Mouse (Mus musculus) kidney, embryonic 15.5 days (tissue): ENCODE results near the gene Ndufs3. TPM values are rescaled to one million over a fixed set of nuclear protein-coding genes. Genes with fewer than 3 reads are reported as not detected.
A peak's percentile ranks its signal among the peaks of the same experiment; 100 is the strongest.

Experiments
- ATAC-seq: fragments of 200-750 bp; cut with Nextera tagmentation; replicated peaks from 2 replicates; pipeline ENCODE4 v1.8.0; 2017; ENCODE audit warnings: moderate TSS enrichment; ENCODE audit not compliant: low FRiP score
- H3K27ac ChIP-seq: fragments of 300-500 bp; sonication (generic); 2 replicates; pipeline ENCODE4 v1.5.1; 2015; ENCODE audit warnings: mild to moderate bottlenecking, inconsistent platforms
- H3K27me3 ChIP-seq: fragments of 300-500 bp; sonication (generic); 2 replicates; pipeline ENCODE4 v1.6.1; 2015; ENCODE audit warnings: inconsistent platforms
- H3K36me3 ChIP-seq: fragments of 300-500 bp; sonication (generic); 2 replicates; pipeline ENCODE4 v1.6.1; 2015; ENCODE audit warnings: inconsistent platforms
- H3K4me1 ChIP-seq: fragments of 300-500 bp; sonication (generic); 2 replicates; pipeline ENCODE4 v1.6.1; 2015; ENCODE audit warnings: inconsistent platforms
- H3K4me2 ChIP-seq: fragments of 300-500 bp; sonication (generic); 2 replicates; pipeline ENCODE4 v1.6.1; 2015; ENCODE audit warnings: moderate library complexity, mild to moderate bottlenecking, inconsistent platforms
- H3K4me3 ChIP-seq: fragments of 300-500 bp; sonication (generic); replicated peaks from 2 replicates; pipeline ENCODE4 v1.5.1; 2015; ENCODE audit warnings: mild to moderate bottlenecking, inconsistent platforms
- H3K9ac ChIP-seq: fragments of 300-500 bp; sonication (generic); 2 replicates; pipeline ENCODE4 v1.6.1; 2015; ENCODE audit warnings: mild to moderate bottlenecking, inconsistent platforms
- H3K9me3 ChIP-seq: fragments of 300-500 bp; sonication (generic); replicated peaks from 2 replicates; pipeline ENCODE4 v1.6.1; 2016; ENCODE audit warnings: inconsistent platforms
- WGBS: fragments of 180-500 bp; shearing (Covaris S2); methylation state at CpG from one replicate; pipeline ENCODE4 v1.1.7; 2015; ENCODE audit warnings: mixed read lengths; 5-methylcytosine and 5-hydroxymethylcytosine counted together
- polyA plus RNA-seq: library from polyadenylated mRNA; unstranded; fragments of >200 nt; fragmentation: Nextera tagmentation; extraction: Ambion mirVana; gene quantifications from 2 replicates; pipeline ENCODE4 v1.2.1, GENCODE M21; 2015

Ndufs3 gene
- polyA plus RNA-seq, 1 experiment from 2014 or later = 232 TPM

- Histone ChIP-seq H3K9ac (no peak overlapping the region), H3K27me3 (no peaks in the 10 kb centered on the region), H3K9me3 (no peaks in the 10 kb centered on the region), H3K4me3 (no peak overlapping the region), H3K4me1 (peaks cover 8% of the 10 kb centered on the region), H3K4me2 (no peak overlapping the region), H3K36me3 (no peaks in the 10 kb centered on the region), H3K27ac (no peak overlapping the region)
- no peak for ATAC-seq
- WGBS = 91% methylated on average over 2 of the region's 2 CpGs
Measured at GRCm38 (mm10) chr2:90922636-90923035, 18.0 kb upstream of the Ndufs3 start.

- WGBS = 93% methylated on average over 1 of the region's 1 CpGs
- Histone ChIP-seq H3K4me2 (no peak overlapping the region), H3K4me1 (peaks cover 15% of the 10 kb centered on the region), H3K27me3 (no peaks in the 10 kb centered on the region), H3K4me3 (no peak overlapping the region), H3K36me3 (no peaks in the 10 kb centered on the region), H3K9me3 (no peaks in the 10 kb centered on the region), H3K27ac (no peak overlapping the region), H3K9ac (no peak overlapping the region)
- ATAC-seq = no peak
Measured at GRCm38 (mm10) chr2:90921178-90921577, 16.6 kb upstream of the Ndufs3 start.

GRCm38 (mm10) chr2:90917999-90918698 is 13.5 kb upstream of the Ndufs3 start:
- peaks cover 28% of the 10 kb centered on the region for H3K4me1 ChIP-seq
- peak; percentile 61 for ATAC-seq
- peak overlapping the region; percentile 94 for H3K27ac ChIP-seq
- no peaks in the 10 kb centered on the region for H3K27me3 ChIP-seq
- peaks cover 18% of the 10 kb centered on the region for H3K36me3 ChIP-seq
- no peaks in the 10 kb centered on the region for H3K9me3 ChIP-seq
- 10% methylated on average over 16 of the region's 16 CpGs for WGBS
- H3K4me3 ChIP-seq = peak overlapping the region; percentile 72
- peak overlapping the region; percentile 81 for H3K9ac ChIP-seq
- peak overlapping the region; percentile 86 for H3K4me2 ChIP-seq

GRCm38 (mm10) chr2:90917233-90917998 is 12.8 kb upstream of the Ndufs3 start:
- Histone ChIP-seq H3K4me2 (peak overlapping the region; percentile 86), H3K27me3 (no peaks in the 10 kb centered on the region), H3K4me1 (peaks cover 28% of the 10 kb centered on the region), H3K9me3 (no peaks in the 10 kb centered on the region), H3K4me3 (peak overlapping the region; percentile 72), H3K27ac (peak overlapping the region; percentile 94), H3K9ac (peak overlapping the region; percentile 81), H3K36me3 (peaks cover 25% of the 10 kb centered on the region)
- peak; percentile 89 for ATAC-seq
- WGBS = under 1% methylated on average over 73 of the region's 73 CpGs

- 21% methylated on average over 7 of the region's 7 CpGs for WGBS
- H3K9ac ChIP-seq = peak overlapping the region; percentile 81
- peaks cover 31% of the 10 kb centered on the region for H3K36me3 ChIP-seq
- H3K4me1 ChIP-seq = peaks cover 28% of the 10 kb centered on the region
- ATAC-seq = peak; percentile 17; the same call in 1 of the 2 replicates
- H3K27ac ChIP-seq = peak overlapping the region; percentile 94
- H3K27me3 ChIP-seq = no peaks in the 10 kb centered on the region
- H3K4me3 ChIP-seq = peak overlapping the region; percentile 72
- no peaks in the 10 kb centered on the region for H3K9me3 ChIP-seq
- H3K4me2 ChIP-seq = peak overlapping the region; percentile 86
Measured at GRCm38 (mm10) chr2:90916560-90917232, 12.1 kb upstream of the Ndufs3 start.

- no peak overlapping the region for H3K4me3 ChIP-seq
- H3K27me3 ChIP-seq = no peaks in the 10 kb centered on the region
- ATAC-seq = no peak
- no peaks in the 10 kb centered on the region for H3K9me3 ChIP-seq
- peak overlapping the region; percentile 10; the same call in 1 of the 2 replicates for H3K27ac ChIP-seq
- H3K9ac ChIP-seq = no peak overlapping the region
- WGBS = 84% methylated on average over 1 of the region's 1 CpGs
- peak overlapping the region; percentile 86 for H3K4me2 ChIP-seq
- peaks cover 42% of the 10 kb centered on the region for H3K36me3 ChIP-seq
- H3K4me1 ChIP-seq = peaks cover 28% of the 10 kb centered on the region
Measured at GRCm38 (mm10) chr2:90915516-90915915, 10.9 kb upstream of the Ndufs3 start.

GRCm38 (mm10) chr2:90913671-90914070 is 9.0 kb upstream of the Ndufs3 start:
- Histone ChIP-seq H3K4me1 (peaks cover 28% of the 10 kb centered on the region), H3K27me3 (no peaks in the 10 kb centered on the region), H3K9me3 (no peaks in the 10 kb centered on the region), H3K4me3 (no peak overlapping the region), H3K9ac (no peak overlapping the region), H3K27ac (no peak overlapping the region), H3K36me3 (peaks cover 60% of the 10 kb centered on the region), H3K4me2 (no peak overlapping the region)
- WGBS = 80% methylated on average over 2 of the region's 2 CpGs
- ATAC-seq = no peak

GRCm38 (mm10) chr2:90911668-90912067 is 7.0 kb upstream of the Ndufs3 start:
- Histone ChIP-seq H3K9ac (no peak overlapping the region), H3K4me2 (no peak overlapping the region), H3K27me3 (no peaks in the 10 kb centered on the region), H3K36me3 (peaks cover 76% of the 10 kb centered on the region), H3K4me3 (no peak overlapping the region), H3K4me1 (peaks cover 21% of the 10 kb centered on the region), H3K27ac (no peak overlapping the region), H3K9me3 (no peaks in the 10 kb centered on the region)
- 92% methylated on average over 1 of the region's 1 CpGs for WGBS
- ATAC-seq = no peak

GRCm38 (mm10) chr2:90910861-90911260 is 6.2 kb upstream of the Ndufs3 start:
- H3K9me3 ChIP-seq = no peaks in the 10 kb centered on the region
- no peak overlapping the region for H3K4me3 ChIP-seq
- ATAC-seq = no peak
- no peak overlapping the region for H3K9ac ChIP-seq
- WGBS = 82% methylated on average over 1 of the region's 1 CpGs
- no peak overlapping the region for H3K27ac ChIP-seq
- peaks cover 83% of the 10 kb centered on the region for H3K36me3 ChIP-seq
- H3K4me2 ChIP-seq = no peak overlapping the region
- H3K27me3 ChIP-seq = no peaks in the 10 kb centered on the region
- H3K4me1 ChIP-seq = peaks cover 19% of the 10 kb centered on the region

GRCm38 (mm10) chr2:90906721-90907120 is 2.1 kb upstream of the Ndufs3 start:
- Histone ChIP-seq H3K27ac (no peak overlapping the region), H3K4me3 (no peak overlapping the region), H3K27me3 (no peaks in the 10 kb centered on the region), H3K36me3 (peaks cover 65% of the 10 kb centered on the region), H3K4me1 (peaks cover 28% of the 10 kb centered on the region), H3K9ac (no peak overlapping the region), H3K4me2 (no peak overlapping the region), H3K9me3 (no peaks in the 10 kb centered on the region)
- ATAC-seq = no peak
- WGBS = 93% methylated on average over 2 of the region's 2 CpGs

GRCm38 (mm10) chr2:90904856-90905224 is 213 bp upstream of the Ndufs3 start:
- H3K9me3 ChIP-seq = no peaks in the 10 kb centered on the region
- H3K36me3 ChIP-seq = peaks cover 65% of the 10 kb centered on the region
- H3K4me2 ChIP-seq = peak overlapping the region; percentile 73
- under 1% methylated on average over 21 of the region's 21 CpGs for WGBS
- peak overlapping the region; percentile 95 for H3K4me3 ChIP-seq
- H3K4me1 ChIP-seq = peaks cover 28% of the 10 kb centered on the region
- peak overlapping the region; percentile 95 for H3K9ac ChIP-seq
- peak overlapping the region; percentile 95 for H3K27ac ChIP-seq
- no peaks in the 10 kb centered on the region for H3K27me3 ChIP-seq
- peak; percentile 81 for ATAC-seq

GRCm38 (mm10) chr2:90903398-90903797 is 1.2 kb downstream of the Ndufs3 start:
- Histone ChIP-seq H3K27ac (peak overlapping the region; percentile 95; the same call in 1 of the 2 replicates), H3K4me2 (peak overlapping the region; percentile 73), H3K36me3 (peaks cover 65% of the 10 kb centered on the region), H3K9me3 (no peaks in the 10 kb centered on the region), H3K4me1 (peaks cover 28% of the 10 kb centered on the region), H3K4me3 (peak overlapping the region; percentile 95), H3K27me3 (no peaks in the 10 kb centered on the region), H3K9ac (peak overlapping the region; percentile 95)
- 84% methylated on average over 2 of the region's 2 CpGs for WGBS
- no peak for ATAC-seq
